Mouse (Mus musculus) C2C12 (cell line): ENCODE data around the gene Tyro3.

Experiments used
- CEBPB ChIP-seq: IDR thresholded peaks from one replicate; pipeline ENCODE4 v1.6.1; 2011; ENCODE audit warnings: low read depth, mild to moderate bottlenecking, control low read depth, moderate library complexity
- CTCF ChIP-seq: IDR thresholded peaks from one replicate; pipeline ENCODE4 v1.5.1; 2011; ENCODE audit not compliant: control insufficient read depth, insufficient read depth, insufficient read length
- MAX ChIP-seq: IDR thresholded peaks from one replicate; pipeline ENCODE4 v1.6.1; 2011; ENCODE audit warnings: mild to moderate bottlenecking, control low read depth
- MYOD1 ChIP-seq: IDR thresholded peaks from one replicate; pipeline ENCODE4 v1.6.1; 2011; ENCODE audit warnings: low read depth; ENCODE audit not compliant: control insufficient read depth, insufficient read length
- USF1 ChIP-seq: IDR thresholded peaks from one replicate; pipeline ENCODE4 v1.6.1; 2011; ENCODE audit warnings: low read depth, mild to moderate bottlenecking, control low read depth, moderate library complexity

- TF ChIP-seq CTCF (no peak), CEBPB (no peak), USF1 (no peak), MAX (no peak), MYOD1 (no peak)
Measured at GRCm38 (mm10) chr2:119805536-119805935, 8.0 kb downstream of the Tyro3 start.
